ENCODE assay signal across 9 mouse cellular contexts in genomic region chr15:7563726-7564125, GRCm38 (mm10).
DNase-seq lines count a peak whose midpoint lies in the region; ATAC-seq and TF ChIP-seq lines count a peak whose summit lies in the region.
"Had no signal": no experiment of that assay in that cellular context is flagged by ENCODE, and none has a peak within 500 bp of the region (broad histone marks: within the 10 kb centered on the region; RNA-seq: fewer than 3 reads in every experiment).

No protein-coding gene starts in this region.

- no peaks in the 10 kb centered on the region for H3K27me3 ChIP-seq in forebrain, embryonic 13.5 days
- no peaks in the 10 kb centered on the region for H3K27me3 ChIP-seq in forebrain, embryonic 10.5 days (ENCODE audit: poor library complexity, severe bottlenecking)
- H3K27me3 ChIP-seq in midbrain, embryonic 14.5 days (ENCODE audit: control insufficient read depth, insufficient read depth, low read length) = no peaks in the 10 kb centered on the region
- no peaks in the 10 kb centered on the region for H3K27me3 ChIP-seq in midbrain, embryonic 11.5 days (ENCODE audit: control insufficient read depth, insufficient read depth, low read length)
- no peaks in the 10 kb centered on the region for H3K27me3 ChIP-seq in heart, embryonic 14.5 days (ENCODE audit: control insufficient read depth, insufficient read depth, low read length)
- no peaks in the 10 kb centered on the region for H3K27me3 ChIP-seq in lung, embryonic 16.5 days (ENCODE audit: control insufficient read depth, insufficient read depth, low read depth, low read length)
- H3K27me3 ChIP-seq in stomach, postnatal 0 days (ENCODE audit: control insufficient read depth, insufficient read depth, low read length) = no peaks in the 10 kb centered on the region
- H3K27me3 ChIP-seq: megakaryocyte, embryonic 14.5 days had no signal

- H3K4me3 ChIP-seq in forebrain, embryonic 13.5 days = no peak overlapping the region
- no peak overlapping the region for H3K4me3 ChIP-seq in forebrain, embryonic 10.5 days
- no peak overlapping the region for H3K4me3 ChIP-seq in midbrain, embryonic 14.5 days (replicated peaks; ENCODE audit: low read depth, low read length)
- no peak overlapping the region for H3K4me3 ChIP-seq in midbrain, embryonic 11.5 days (ENCODE audit: low read depth, low read length)
- no peak overlapping the region for H3K4me3 ChIP-seq in heart, embryonic 14.5 days (ENCODE audit: control insufficient read depth in 1 of 2, insufficient read depth in 1 of 2, low read depth in 1 of 2, low read length in 2 of 2)
- H3K4me3 ChIP-seq in lung, embryonic 16.5 days (ENCODE audit: low read length) = no peak overlapping the region
- no peak overlapping the region for H3K4me3 ChIP-seq in stomach, postnatal 0 days (ENCODE audit: low read depth, low read length)
- H3K4me3 ChIP-seq: megakaryocyte, embryonic 14.5 days had no signal

- H3K4me1 ChIP-seq in forebrain, embryonic 13.5 days = no peaks in the 10 kb centered on the region
- H3K4me1 ChIP-seq in forebrain, embryonic 10.5 days = no peaks in the 10 kb centered on the region
- H3K4me1 ChIP-seq in midbrain, embryonic 14.5 days (ENCODE audit: control insufficient read depth, insufficient read depth, low read length) = no peaks in the 10 kb centered on the region
- no peaks in the 10 kb centered on the region for H3K4me1 ChIP-seq in midbrain, embryonic 11.5 days (ENCODE audit: control insufficient read depth, insufficient read depth, low read length)
- H3K4me1 ChIP-seq in heart, embryonic 14.5 days (ENCODE audit: control insufficient read depth in 2 of 2, insufficient read depth in 2 of 2, low read length in 2 of 2) = peaks cover 5 to 12% of the 10 kb centered on the region in 2 experiments
- H3K4me1 ChIP-seq in lung, embryonic 16.5 days (replicated peaks; ENCODE audit: control insufficient read depth, insufficient read depth, low read length) = peaks cover 19% of the 10 kb centered on the region
- H3K4me1 ChIP-seq in stomach, postnatal 0 days (replicated peaks; ENCODE audit: control insufficient read depth, insufficient read depth) = no peaks in the 10 kb centered on the region
- H3K4me1 ChIP-seq: megakaryocyte, embryonic 14.5 days had no signal

- H3K4me2 ChIP-seq in forebrain, embryonic 13.5 days = no peak overlapping the region
- no peak overlapping the region for H3K4me2 ChIP-seq in midbrain, embryonic 14.5 days (ENCODE audit: low read length)
- no peak overlapping the region for H3K4me2 ChIP-seq in midbrain, embryonic 11.5 days
- 0 out of 2 replicates have a peak overlapping the region, but pooled peaks have one; percentile 5 for H3K4me2 ChIP-seq in heart, embryonic 14.5 days (ENCODE audit: low read length)
- H3K4me2 ChIP-seq in lung, embryonic 16.5 days (ENCODE audit: low read depth, low read length) = peak overlapping the region; percentile 27; the same call in 1 of the 2 replicates
- no peak overlapping the region for H3K4me2 ChIP-seq in stomach, postnatal 0 days (replicated peaks; ENCODE audit: low read depth)

- no peaks in the 10 kb centered on the region for H3K36me3 ChIP-seq in forebrain, embryonic 13.5 days (ENCODE audit: poor library complexity, severe bottlenecking)
- H3K36me3 ChIP-seq in forebrain, embryonic 10.5 days (replicated peaks) = no peaks in the 10 kb centered on the region
- H3K36me3 ChIP-seq in midbrain, embryonic 14.5 days (ENCODE audit: control insufficient read depth, insufficient read depth, low read length) = no peaks in the 10 kb centered on the region
- H3K36me3 ChIP-seq in midbrain, embryonic 11.5 days (ENCODE audit: control insufficient read depth, insufficient read depth, low read length) = no peaks in the 10 kb centered on the region
- no peaks in the 10 kb centered on the region for H3K36me3 ChIP-seq in heart, embryonic 14.5 days (ENCODE audit: control insufficient read depth, insufficient read depth, low read length)
- no peaks in the 10 kb centered on the region for H3K36me3 ChIP-seq in lung, embryonic 16.5 days (ENCODE audit: control insufficient read depth, insufficient read depth, low read length)
- H3K36me3 ChIP-seq in stomach, postnatal 0 days (ENCODE audit: control insufficient read depth, insufficient read depth, low read length) = no peaks in the 10 kb centered on the region

- TF ChIP-seq CTCF in stomach, postnatal 0 days (IDR thresholded peaks at IDR 0.05; ENCODE audit: low read depth) = no peak

- H3K27ac ChIP-seq in forebrain, embryonic 13.5 days = no peak overlapping the region
- H3K27ac ChIP-seq in forebrain, embryonic 10.5 days = no peak overlapping the region
- no peak overlapping the region for H3K27ac ChIP-seq in midbrain, embryonic 14.5 days (replicated peaks; ENCODE audit: low read depth, low read length)
- no peak overlapping the region for H3K27ac ChIP-seq in midbrain, embryonic 11.5 days (ENCODE audit: low read depth, low read length)
- H3K27ac ChIP-seq in heart, embryonic 14.5 days (replicated peaks in 1 of 2; ENCODE audit: control insufficient read depth in 1 of 2, insufficient read depth in 1 of 2, low read depth in 2 of 2, low read length in 2 of 2) = no peak overlapping the region
- peak overlapping the region; percentile 65 for H3K27ac ChIP-seq in lung, embryonic 16.5 days (ENCODE audit: low read length)
- 0 out of 2 replicates have a peak overlapping the region, but pooled peaks have one; percentile 13 for H3K27ac ChIP-seq in stomach, postnatal 0 days (replicated peaks)

- TF ChIP-seq EP300 in stomach, postnatal 0 days (optimal IDR thresholded peaks at IDR 0.05) = no peak

- H3K9me3 ChIP-seq in forebrain, embryonic 13.5 days (replicated peaks) = no peaks in the 10 kb centered on the region
- H3K9me3 ChIP-seq in forebrain, embryonic 10.5 days = no peaks in the 10 kb centered on the region
- no peaks in the 10 kb centered on the region for H3K9me3 ChIP-seq in midbrain, embryonic 14.5 days (ENCODE audit: control insufficient read depth, low read length)
- H3K9me3 ChIP-seq in midbrain, embryonic 11.5 days (ENCODE audit: control insufficient read depth, low read length) = no peaks in the 10 kb centered on the region
- no peaks in the 10 kb centered on the region for H3K9me3 ChIP-seq in heart, embryonic 14.5 days (ENCODE audit: control insufficient read depth, low read length)
- no peaks in the 10 kb centered on the region for H3K9me3 ChIP-seq in lung, embryonic 16.5 days (ENCODE audit: control insufficient read depth, low read length)
- H3K9me3 ChIP-seq in stomach, postnatal 0 days (ENCODE audit: control insufficient read depth, low read length) = no peaks in the 10 kb centered on the region

- H3K9ac ChIP-seq in forebrain, embryonic 13.5 days = no peak overlapping the region
- H3K9ac ChIP-seq in midbrain, embryonic 14.5 days (replicated peaks; ENCODE audit: low read length) = no peak overlapping the region
- no peak overlapping the region for H3K9ac ChIP-seq in midbrain, embryonic 11.5 days (ENCODE audit: low read length)
- no peak overlapping the region for H3K9ac ChIP-seq in heart, embryonic 14.5 days (ENCODE audit: low read length)
- H3K9ac ChIP-seq in lung, embryonic 16.5 days (ENCODE audit: low read length) = no peak overlapping the region
- H3K9ac ChIP-seq in stomach, postnatal 0 days (ENCODE audit: low read length) = no peak overlapping the region

- no peak for DNase-seq in forebrain, embryonic 10.5 days (ENCODE audit: extremely low spot score, low spot score)
- DNase-seq in midbrain, embryonic 14.5 days = peak; percentile 65
- DNase-seq in midbrain, embryonic 11.5 days (ENCODE audit: low spot score, missing footprints) = no peak
- DNase-seq in stomach, postnatal 0 days (ENCODE audit: low spot score) = peak; percentile 16
- no peak for DNase-seq in c-Kit-positive CD71-positive TER-119-positive erythroid progenitor cells, embryonic 14.5 days (ENCODE audit: low spot score)

- 76% methylated on average over 9 of the region's 9 CpGs for WGBS in forebrain, embryonic 13.5 days
- 94% methylated on average over 9 of the region's 9 CpGs for WGBS in forebrain, embryonic 10.5 days
- WGBS in midbrain, embryonic 14.5 days = 83% methylated on average over 9 of the region's 9 CpGs
- 93% methylated on average over 9 of the region's 9 CpGs for WGBS in midbrain, embryonic 11.5 days
- 80% methylated on average over 9 of the region's 9 CpGs for WGBS in heart, embryonic 14.5 days
- WGBS in lung, embryonic 16.5 days = 45% methylated on average over 9 of the region's 9 CpGs
- WGBS in stomach, postnatal 0 days = 68% methylated on average over 9 of the region's 9 CpGs

- ATAC-seq in forebrain, embryonic 13.5 days = peak; percentile 70
- ATAC-seq in midbrain, embryonic 14.5 days (ENCODE audit: low FRiP score, low TSS enrichment) = peak; percentile 65
- ATAC-seq in midbrain, embryonic 11.5 days (ENCODE audit: low FRiP score) = no peak
- no peak for ATAC-seq in heart, embryonic 14.5 days (ENCODE audit: insufficient number of reproducible peaks, insufficient read depth, low FRiP score, low read depth)
- peak; percentile 46 for ATAC-seq in lung, embryonic 16.5 days (ENCODE audit: low read depth)
- no peak for ATAC-seq in stomach, postnatal 0 days (ENCODE audit: low FRiP score, low TSS enrichment)

Comparison
In these comparisons a context has a peak if more than half of its experiments do, and no peak if none do; other contexts are left out.
1. ATAC-seq: peak in forebrain, embryonic 13.5 days (single experiment), midbrain, embryonic 14.5 days (single experiment) and lung, embryonic 16.5 days (single experiment); none in midbrain, embryonic 11.5 days (single experiment), heart, embryonic 14.5 days (single experiment) and stomach, postnatal 0 days (single experiment).
2. DNase-seq: peak in midbrain, embryonic 14.5 days (single experiment) and stomach, postnatal 0 days (single experiment); none in forebrain, embryonic 10.5 days (single experiment), midbrain, embryonic 11.5 days (single experiment) and c-Kit-positive CD71-positive TER-119-positive erythroid progenitor cells, embryonic 14.5 days (single experiment).
3. H3K27ac ChIP-seq: peak in lung, embryonic 16.5 days (single experiment) and stomach, postnatal 0 days (single experiment); none in forebrain, embryonic 13.5 days (single experiment), forebrain, embryonic 10.5 days (single experiment), midbrain, embryonic 14.5 days (single experiment), midbrain, embryonic 11.5 days (single experiment) and heart, embryonic 14.5 days (0 of 2).
4. H3K4me2 ChIP-seq: peak in heart, embryonic 14.5 days (single experiment) and lung, embryonic 16.5 days (single experiment); none in forebrain, embryonic 13.5 days (single experiment), midbrain, embryonic 14.5 days (single experiment), midbrain, embryonic 11.5 days (single experiment) and stomach, postnatal 0 days (single experiment).